Comparison of ENCODE assay signal across 8 mouse cellular contexts in genomic region chr10:13682565-13682964, GRCm38 (mm10).
DNase-seq lines count a peak whose midpoint lies in the region.

No protein-coding gene starts in this region.

- peak; percentile 46 for DNase-seq in cerebellum, adult 11-12 months
- DNase-seq in cerebellum, postnatal 4 days (ENCODE audit: low spot score in 2 of 2), result no peak
- peak; percentile 34 for DNase-seq in left cerebral cortex, postnatal 4 days
- DNase-seq in left cerebral cortex, postnatal 36 days (ENCODE audit: low spot score in 2 of 2), result no peak
- DNase-seq in embryo, embryonic 11 days, result peak; percentile 51
- DNase-seq in lung, postnatal 14 days, result peak; percentile 15
- no peak for DNase-seq in gastrocnemius, postnatal 4 days (ENCODE audit: low spot score in 2 of 2)
- no peak for DNase-seq in natural killer cell, adult 2 months (ENCODE audit: low spot score in 2 of 2)

- intact Hi-C loops in left cerebral cortex, postnatal 4 days (cut with DNase I), result no loop called here
- intact Hi-C loops in left cerebral cortex, postnatal 36 days (cut with DNase I), result no loop called here

Comparison
In these comparisons a context has a peak if more than half of its experiments do, and no peak if none do; other contexts are left out.
1. DNase-seq: peak in cerebellum, adult 11-12 months (single experiment), left cerebral cortex, postnatal 4 days (single experiment), embryo, embryonic 11 days (single experiment) and lung, postnatal 14 days (single experiment); none in cerebellum, postnatal 4 days (0 of 2), left cerebral cortex, postnatal 36 days (0 of 2), gastrocnemius, postnatal 4 days (0 of 2) and natural killer cell, adult 2 months (0 of 2).